Mouse (Mus musculus): ENCODE data around the gene Madd. TPM values are rescaled to one million over a fixed set of nuclear protein-coding genes. Genes with fewer than 3 reads are reported as not detected.

Madd gene
- 10 to 100 TPM; 22.2 TPM for total RNA-seq (2021)
- long read RNA-seq, experiment 1, partial matches to known transcripts = 3 of 9 reads
- long read RNA-seq, experiment 1, other reads (novel, unspliced or antisense) = 6 of 9 reads
- long read RNA-seq, experiment 2, partial matches to known transcripts = 3 of 14 reads
- long read RNA-seq, experiment 2, other reads (novel, unspliced or antisense) = 11 of 14 reads

- DNase-seq (ENCODE audit: low spot score in 2 of 2) = no peak
These were observed at the start of gene Madd for GRCm38 (mm10) chr2:91183711-91184405. Madd (minus strand) TSS chr2:91183837.

- no peak for DNase-seq (ENCODE audit: low spot score in 2 of 2)
These were observed 46.1 kb upstream of the Madd start for GRCm38 (mm10) chr2:91229735-91230134.

GRCm38 (mm10) chr2:91223614-91224013 lies 40.0 kb upstream of the Madd start:
- DNase-seq (ENCODE audit: low spot score in 2 of 2) = no peak

- DNase-seq (ENCODE audit: low spot score in 2 of 2) = no peak
These were observed 36.9 kb upstream of the Madd start for GRCm38 (mm10) chr2:91220501-91220900.

GRCm38 (mm10) chr2:91217032-91217431 lies 33.4 kb upstream of the Madd start:
- DNase-seq (ENCODE audit: low spot score in 2 of 2) = no peak

GRCm38 (mm10) chr2:91213311-91213710 lies 29.7 kb upstream of the Madd start:
- no peak for DNase-seq (ENCODE audit: low spot score in 2 of 2)

GRCm38 (mm10) chr2:91206254-91206775 lies 22.7 kb upstream of the Madd start:
- no peak for DNase-seq (ENCODE audit: low spot score in 2 of 2)

GRCm38 (mm10) chr2:91202972-91203656 lies 19.5 kb upstream of the Madd start:
- peak in 1 of 2 experiments; percentile 32 for DNase-seq (ENCODE audit: low spot score in 2 of 2)

- peak; percentile 93 for DNase-seq (ENCODE audit: low spot score in 2 of 2)
These were observed 18.8 kb upstream of the Madd start, which contains the start of the genes Nr1h3 and Acp2 for GRCm38 (mm10) chr2:91202222-91202971. Nr1h3 (minus strand) TSS chr2:91202834. Acp2 (plus strand) TSS chr2:91202885.

- no peak for DNase-seq (ENCODE audit: low spot score in 2 of 2)
These were observed 15.3 kb upstream of the Madd start for GRCm38 (mm10) chr2:91198888-91199287.

- DNase-seq (ENCODE audit: low spot score in 2 of 2) = no peak
These were observed 13.0 kb upstream of the Madd start for GRCm38 (mm10) chr2:91196577-91197001.

GRCm38 (mm10) chr2:91194624-91195332 lies 11.1 kb upstream of the Madd start:
- peak; percentile 69 to 77 for DNase-seq (ENCODE audit: low spot score in 2 of 2)

GRCm38 (mm10) chr2:91190501-91190900 lies 6.9 kb upstream of the Madd start:
- no peak for DNase-seq (ENCODE audit: low spot score in 2 of 2)

GRCm38 (mm10) chr2:91187431-91187830 lies 3.8 kb upstream of the Madd start:
- DNase-seq (ENCODE audit: low spot score in 2 of 2) = no peak

GRCm38 (mm10) chr2:91186208-91186607 lies 2.6 kb upstream of the Madd start:
- no peak for DNase-seq (ENCODE audit: low spot score in 2 of 2)

GRCm38 (mm10) chr2:91183148-91183513 lies 506 bp downstream of the Madd start:
- peak; percentile 80 to 81 for DNase-seq (ENCODE audit: low spot score in 2 of 2)

GRCm38 (mm10) chr2:91182405-91183147 lies 1.1 kb downstream of the Madd start:
- DNase-seq (ENCODE audit: low spot score in 2 of 2) = peak; percentile 57 to 68

- DNase-seq (ENCODE audit: low spot score in 2 of 2) = no peak
These were observed 1.6 kb downstream of the Madd start for GRCm38 (mm10) chr2:91182016-91182404.

- no peak for DNase-seq (ENCODE audit: low spot score in 2 of 2)
These were observed 2.9 kb downstream of the Madd start for GRCm38 (mm10) chr2:91180706-91181105.

GRCm38 (mm10) chr2:91179825-91180224 lies 3.8 kb downstream of the Madd start:
- no peak for DNase-seq (ENCODE audit: low spot score in 2 of 2)

Measured in adrenal gland, adult 18-20 months (tissue).